Mouse (Mus musculus) gastrocnemius, postnatal 10 days (tissue): ENCODE measurements around the gene Ackr2. TPM values are rescaled to one million over a fixed set of nuclear protein-coding genes. Genes with fewer than 3 reads are reported as not detected.

Source experiments
- total RNA-seq, 2 experiments: library from RNA; stranded (reverse); gene quantifications; 2 replicates each; pipeline ENCODE4 v1.2.3; 2021

The Ackr2 gene
- total RNA-seq, 2 experiments from 2014 or later, result 1.6 to 2.2 TPM

Other genes with a start within 250 kb of the Ackr2 start
- gene Sec22c, start 192.9 kb upstream of the Ackr2 start, total RNA-seq, result 1 to 10 TPM; 4.7 to 5.5 TPM
- 10 to 100 TPM; 80.2 to 85.8 TPM for gene Ss18l2, start 188.0 kb upstream of the Ackr2 start, total RNA-seq
- 10 to 100 TPM; 36.5 to 57.9 TPM for gene Nktr, start 179.2 kb upstream of the Ackr2 start, total RNA-seq
- gene Zfp651, start 139.0 kb upstream of the Ackr2 start, total RNA-seq, result 10 to 100 TPM; 72.2 to 76.5 TPM
- 100 to 1,000 TPM; 113 to 118 TPM for gene Klhl40, start 120.7 kb upstream of the Ackr2 start, total RNA-seq
- gene Hhatl, start 105.8 kb upstream of the Ackr2 start, total RNA-seq, result 100 to 1,000 TPM; 256 to 285 TPM
- under 1 TPM; 0.79 to 0.85 TPM for gene Ccdc13, start 58.9 kb upstream of the Ackr2 start, total RNA-seq
- gene Higd1a, start 40.0 kb upstream of the Ackr2 start, total RNA-seq, result 10 to 100 TPM; 75.4 to 98.1 TPM
- not detected for gene Cyp8b1, start 17.9 kb downstream of the Ackr2 start, total RNA-seq
- gene Fam198a, start 52.6 kb downstream of the Ackr2 start, total RNA-seq, result 1 to 10 TPM; 6.4 to 7.8 TPM
- 1 to 10 TPM; 6.5 to 7.0 TPM for gene Pomgnt2, start 98.8 kb downstream of the Ackr2 start, total RNA-seq
- 10 to 100 TPM; 54.8 to 73.5 TPM for gene Snrk, start 218.9 kb downstream of the Ackr2 start, total RNA-seq